In genomic region chr1:85810787-85811186, GRCm38 (mm10) we compare ENCODE assay signal across 27 mouse cellular contexts. TPM values are rescaled to one million over a fixed set of nuclear protein-coding genes. Genes with fewer than 3 reads are reported as not detected.
DNase-seq lines count a peak whose midpoint lies in the region; ATAC-seq and TF ChIP-seq lines count a peak whose summit lies in the region.
"Had no signal": no experiment of that assay in that cellular context is flagged by ENCODE, and none has a peak within 500 bp of the region (broad histone marks: within the 10 kb centered on the region; RNA-seq: fewer than 3 reads in every experiment).

No protein-coding gene starts in this region.

- DNase-seq in heart, postnatal 25 days (ENCODE audit: low spot score) = no peak
- no peak for DNase-seq in kidney, postnatal 0 days (ENCODE audit: low spot score)
- DNase-seq in kidney, adult 8-10 months = no peak
- DNase-seq in lung, postnatal 36 days = no peak
- no peak for DNase-seq in hindbrain, postnatal 0 days (ENCODE audit: low spot score)
- DNase-seq: adrenal gland, postnatal 25 days; embryo, embryonic 11 days; gastrocnemius, postnatal 10 days; heart, adult 11 months; layer of hippocampus, adult 9-11 months; retina, postnatal 1 day; right cerebral cortex, postnatal 25 days; spleen, adult 18-20 months; thymus, adult 18-20 months; thymus, postnatal 36 days had no signal

- no peak overlapping the region for H3K4me2 ChIP-seq in heart, embryonic 13.5 days
- no peak overlapping the region for H3K4me2 ChIP-seq in kidney, postnatal 0 days (ENCODE audit: low read length)
- H3K4me2 ChIP-seq in lung, embryonic 16.5 days (ENCODE audit: low read depth, low read length) = no peak overlapping the region
- peak overlapping the region; percentile 21; the same call in 1 of the 2 replicates for H3K4me2 ChIP-seq in stomach, embryonic 16.5 days (ENCODE audit: low read depth, low read length)
- H3K4me2 ChIP-seq in hindbrain, postnatal 0 days (ENCODE audit: low read depth, low read length) = no peak overlapping the region
- H3K4me2 ChIP-seq: embryonic facial prominence, embryonic 15.5 days; hindbrain, embryonic 15.5 days; intestine, embryonic 15.5 days; kidney, embryonic 15.5 days; limb, embryonic 13.5 days; neural tube, embryonic 13.5 days had no signal

- TF ChIP-seq CTCF in kidney, postnatal 0 days (IDR thresholded peaks at IDR 0.05; ENCODE audit: low read depth) = no peak
- TF ChIP-seq CTCF in hindbrain, postnatal 0 days (IDR thresholded peaks at IDR 0.05; ENCODE audit: low read depth) = no peak

- H3K27ac ChIP-seq in heart, embryonic 13.5 days (replicated peaks) = peak overlapping the region; percentile 73
- H3K27ac ChIP-seq in kidney, postnatal 0 days = peak overlapping the region; percentile 36; the same call in 1 of the 2 replicates
- peak overlapping the region; percentile 70 for H3K27ac ChIP-seq in lung, embryonic 16.5 days (ENCODE audit: low read length)
- H3K27ac ChIP-seq in stomach, embryonic 16.5 days (ENCODE audit: low read length) = peak overlapping the region; percentile 74
- no peak overlapping the region for H3K27ac ChIP-seq in hindbrain, postnatal 0 days
- H3K27ac ChIP-seq: embryonic facial prominence, embryonic 15.5 days; hindbrain, embryonic 15.5 days; intestine, embryonic 15.5 days; kidney, embryonic 15.5 days; limb, embryonic 13.5 days; neural tube, embryonic 13.5 days had no signal

- no peak overlapping the region for H3K9ac ChIP-seq in heart, embryonic 13.5 days
- no peak overlapping the region for H3K9ac ChIP-seq in kidney, postnatal 0 days (ENCODE audit: low read depth, low read length)
- no peak overlapping the region for H3K9ac ChIP-seq in lung, embryonic 16.5 days (ENCODE audit: low read length)
- H3K9ac ChIP-seq in stomach, embryonic 16.5 days (ENCODE audit: low read length) = no peak overlapping the region
- no peak overlapping the region for H3K9ac ChIP-seq in hindbrain, postnatal 0 days (replicated peaks; ENCODE audit: low read length)
- H3K9ac ChIP-seq: embryonic facial prominence, embryonic 15.5 days; hindbrain, embryonic 15.5 days; intestine, embryonic 15.5 days; kidney, embryonic 15.5 days; limb, embryonic 13.5 days; neural tube, embryonic 13.5 days had no signal

- H3K27me3 ChIP-seq in heart, embryonic 13.5 days (replicated peaks) = no peaks in the 10 kb centered on the region
- H3K27me3 ChIP-seq in kidney, postnatal 0 days (ENCODE audit: insufficient read depth, low read length) = no peaks in the 10 kb centered on the region
- no peaks in the 10 kb centered on the region for H3K27me3 ChIP-seq in lung, embryonic 16.5 days (ENCODE audit: control insufficient read depth, insufficient read depth, low read depth, low read length)
- H3K27me3 ChIP-seq in stomach, embryonic 16.5 days (ENCODE audit: control insufficient read depth, insufficient read depth, low read length) = no peaks in the 10 kb centered on the region
- no peaks in the 10 kb centered on the region for H3K27me3 ChIP-seq in hindbrain, postnatal 0 days (ENCODE audit: insufficient read depth, low read length)
- H3K27me3 ChIP-seq: embryonic facial prominence, embryonic 15.5 days; hindbrain, embryonic 15.5 days; intestine, embryonic 15.5 days; kidney, embryonic 15.5 days; limb, embryonic 13.5 days; neural tube, embryonic 13.5 days had no signal

- no peaks in the 10 kb centered on the region for H3K36me3 ChIP-seq in heart, embryonic 13.5 days
- H3K36me3 ChIP-seq in kidney, postnatal 0 days (ENCODE audit: insufficient read depth, low read length) = no peaks in the 10 kb centered on the region
- H3K36me3 ChIP-seq in lung, embryonic 16.5 days (ENCODE audit: control insufficient read depth, insufficient read depth, low read length) = no peaks in the 10 kb centered on the region
- H3K36me3 ChIP-seq in stomach, embryonic 16.5 days (ENCODE audit: control insufficient read depth, insufficient read depth, low read length) = no peaks in the 10 kb centered on the region
- no peaks in the 10 kb centered on the region for H3K36me3 ChIP-seq in hindbrain, postnatal 0 days (ENCODE audit: insufficient read depth, low read length)
- H3K36me3 ChIP-seq: embryonic facial prominence, embryonic 15.5 days; hindbrain, embryonic 15.5 days; intestine, embryonic 15.5 days; kidney, embryonic 15.5 days; limb, embryonic 13.5 days; neural tube, embryonic 13.5 days had no signal

- no peak for ATAC-seq in heart, embryonic 13.5 days (ENCODE audit: extremely low read depth, insufficient number of reproducible peaks, low FRiP score, low TSS enrichment)
- no peak for ATAC-seq in kidney, postnatal 0 days (replicated peaks; ENCODE audit: low FRiP score, low read depth)
- ATAC-seq in lung, embryonic 16.5 days (ENCODE audit: low read depth) = 0 out of 2 replicates have a peak, but pooled peaks have one; percentile 32
- peak; percentile 67; the same call in 1 of the 2 replicates for ATAC-seq in stomach, embryonic 16.5 days (ENCODE audit: insufficient read depth, low FRiP score)
- no peak for ATAC-seq in hindbrain, postnatal 0 days
- ATAC-seq: forebrain, embryonic 14.5 days; intestine, embryonic 15.5 days; midbrain, embryonic 16.5 days had no signal

- no peak overlapping the region for H3K4me3 ChIP-seq in heart, embryonic 13.5 days
- no peak overlapping the region for H3K4me3 ChIP-seq in kidney, postnatal 0 days (replicated peaks; ENCODE audit: low read depth, low read length)
- no peak overlapping the region for H3K4me3 ChIP-seq in lung, embryonic 16.5 days (ENCODE audit: low read length)
- H3K4me3 ChIP-seq in stomach, embryonic 16.5 days (replicated peaks; ENCODE audit: low read length) = no peak overlapping the region
- no peak overlapping the region for H3K4me3 ChIP-seq in hindbrain, postnatal 0 days (ENCODE audit: low read length)
- H3K4me3 ChIP-seq: embryonic facial prominence, embryonic 15.5 days; hindbrain, embryonic 15.5 days; intestine, embryonic 15.5 days; kidney, embryonic 15.5 days; limb, embryonic 13.5 days; myocyte; neural tube, embryonic 13.5 days had no signal

- peaks cover 79% of the 10 kb centered on the region for H3K4me1 ChIP-seq in heart, embryonic 13.5 days
- no peaks in the 10 kb centered on the region; the same call in 1 of the 2 replicates for H3K4me1 ChIP-seq in kidney, postnatal 0 days (replicated peaks; ENCODE audit: insufficient read depth, low read length)
- peaks cover 26% of the 10 kb centered on the region for H3K4me1 ChIP-seq in lung, embryonic 16.5 days (replicated peaks; ENCODE audit: control insufficient read depth, insufficient read depth, low read length)
- peaks cover 32% of the 10 kb centered on the region for H3K4me1 ChIP-seq in stomach, embryonic 16.5 days (ENCODE audit: control insufficient read depth, insufficient read depth, low read length)
- H3K4me1 ChIP-seq in hindbrain, postnatal 0 days (ENCODE audit: insufficient read depth, low read length) = peaks cover 4% of the 10 kb centered on the region; the same call in 1 of the 2 replicates

- 79% methylated on average over 2 of the region's 2 CpGs for WGBS in heart, embryonic 13.5 days
- 78% methylated on average over 2 of the region's 2 CpGs for WGBS in kidney, postnatal 0 days
- 41% methylated on average over 2 of the region's 2 CpGs for WGBS in lung, embryonic 16.5 days
- WGBS in stomach, embryonic 16.5 days = 46% methylated on average over 2 of the region's 2 CpGs
- 86% methylated on average over 2 of the region's 2 CpGs for WGBS in hindbrain, postnatal 0 days

- intact Hi-C loops in heart, postnatal 25 days (cut with DNase I) = no loop called here

- no peaks in the 10 kb centered on the region for H3K9me3 ChIP-seq in heart, embryonic 13.5 days
- H3K9me3 ChIP-seq in kidney, postnatal 0 days (replicated peaks; ENCODE audit: low read length) = no peaks in the 10 kb centered on the region
- no peaks in the 10 kb centered on the region for H3K9me3 ChIP-seq in lung, embryonic 16.5 days (ENCODE audit: control insufficient read depth, low read length)
- no peaks in the 10 kb centered on the region for H3K9me3 ChIP-seq in stomach, embryonic 16.5 days (replicated peaks; ENCODE audit: control insufficient read depth, low read length)
- no peaks in the 10 kb centered on the region for H3K9me3 ChIP-seq in hindbrain, postnatal 0 days (ENCODE audit: low read length)
- H3K9me3 ChIP-seq: embryonic facial prominence, embryonic 15.5 days; hindbrain, embryonic 15.5 days; intestine, embryonic 15.5 days; kidney, embryonic 15.5 days; limb, embryonic 13.5 days; neural tube, embryonic 13.5 days had no signal

RNA-seq across cellular contexts. Expression of gene Cab39, which starts 17.5 kb away (rescaled TPM):
- polyA plus RNA-seq in heart, embryonic 13.5 days (2015; fragmentation: Nextera tagmentation; extraction: Ambion mirVana) = 20.6 and 20.8 TPM in 2 replicates
- total RNA-seq in heart, postnatal 25 days (2021) = 100 to 1,000 TPM; 107 to 112 TPM
- polyA plus RNA-seq in kidney, postnatal 0 days (2015; fragmentation: Nextera tagmentation; extraction: Ambion mirVana) = 31.3 and 34.6 TPM in 2 replicates
- polyA plus RNA-seq in lung, embryonic 16.5 days (2015; fragmentation: Nextera tagmentation; extraction: Ambion mirVana) = 26.3 TPM in 2 replicates
- 23.8 and 25.4 TPM in 2 replicates for polyA plus RNA-seq in stomach, embryonic 16.5 days (2015; fragmentation: Nextera tagmentation; extraction: Ambion mirVana)
- total RNA-seq in hindbrain, postnatal 0 days (2014; rRNA removed) = 141 and 153 TPM in 2 replicates
- 39.9 and 41.6 TPM in 2 replicates for polyA plus RNA-seq in hindbrain, postnatal 0 days (2015; fragmentation: Nextera tagmentation; extraction: Ambion mirVana)

RNA-seq across cellular contexts. Expression of gene A630001G21Rik, which starts 32.3 kb away (rescaled TPM):
- 1.3 and 1.6 TPM in 2 replicates for polyA plus RNA-seq in heart, embryonic 13.5 days (2015; fragmentation: Nextera tagmentation; extraction: Ambion mirVana)
- total RNA-seq in heart, postnatal 25 days (2021) = under 1 TPM; 0.21 to 0.31 TPM
- polyA plus RNA-seq in kidney, postnatal 0 days (2015; fragmentation: Nextera tagmentation; extraction: Ambion mirVana) = 0.98 and 1.7 TPM in 2 replicates
- polyA plus RNA-seq in lung, embryonic 16.5 days (2015; fragmentation: Nextera tagmentation; extraction: Ambion mirVana) = 1.3 and 1.5 TPM in 2 replicates
- 1.0 and 1.3 TPM in 2 replicates for polyA plus RNA-seq in stomach, embryonic 16.5 days (2015; fragmentation: Nextera tagmentation; extraction: Ambion mirVana)
- not detected in 2 replicates for total RNA-seq in hindbrain, postnatal 0 days (2014; rRNA removed)
- 0.35 and 0.36 TPM in 2 replicates for polyA plus RNA-seq in hindbrain, postnatal 0 days (2015; fragmentation: Nextera tagmentation; extraction: Ambion mirVana)

Comparison
In these comparisons a context has a peak if more than half of its experiments do, and no peak if none do; other contexts are left out.
1. ATAC-seq: peak in lung, embryonic 16.5 days (single experiment) and stomach, embryonic 16.5 days (single experiment); none in heart, embryonic 13.5 days (single experiment), kidney, postnatal 0 days (single experiment) and hindbrain, postnatal 0 days (single experiment).